Mouse (Mus musculus) spleen, postnatal 4 days (tissue): ENCODE results near the gene Crb3.

Experiments
- DNase-seq, 2 experiments: peaks; one replicate each; pipeline ENCODE4 v3.0.0; 2022; ENCODE audit warnings: low spot score in 2 of 2

The Crb3 gene

GRCm38 (mm10) chr17:57062011-57062521 lies 3.2 kb downstream of the Crb3 start:
- DNase-seq = no peak

DNA sequence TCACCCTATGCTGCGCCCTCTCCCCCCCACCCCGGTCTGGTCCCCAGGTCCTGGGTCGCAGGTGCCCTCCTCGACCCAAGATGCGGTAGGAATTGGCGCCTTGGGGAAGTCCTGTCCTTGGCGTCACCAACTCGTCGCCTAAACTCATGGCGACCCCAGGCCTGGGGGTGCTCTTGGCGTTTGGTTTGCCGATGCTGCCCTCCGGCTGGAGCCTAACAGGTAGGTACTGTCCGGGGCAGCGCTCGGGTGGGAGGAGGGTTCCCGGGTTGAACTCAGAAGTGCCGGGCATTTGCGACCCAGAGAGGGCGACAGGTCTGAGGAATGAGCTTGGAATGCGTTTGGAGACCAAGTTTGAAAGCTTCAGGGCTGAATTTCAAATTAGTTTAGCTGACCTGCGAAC lies 3.6 kb downstream of the Crb3 start:
- DNase-seq = no peak

- DNase-seq = no peak
Observed at GRCm38 (mm10) chr17:57063031-57063430, 4.1 kb downstream of the Crb3 start.

GRCm38 (mm10) chr17:57066908-57067307 lies 8.0 kb downstream of the Crb3 start:
- no peak for DNase-seq

GRCm38 (mm10) chr17:57070272-57070671 lies 11.4 kb downstream of the Crb3 start:
- DNase-seq = no peak

- no peak for DNase-seq
Observed at GRCm38 (mm10) chr17:57070699-57071098, 11.8 kb downstream of the Crb3 start.

DNA sequence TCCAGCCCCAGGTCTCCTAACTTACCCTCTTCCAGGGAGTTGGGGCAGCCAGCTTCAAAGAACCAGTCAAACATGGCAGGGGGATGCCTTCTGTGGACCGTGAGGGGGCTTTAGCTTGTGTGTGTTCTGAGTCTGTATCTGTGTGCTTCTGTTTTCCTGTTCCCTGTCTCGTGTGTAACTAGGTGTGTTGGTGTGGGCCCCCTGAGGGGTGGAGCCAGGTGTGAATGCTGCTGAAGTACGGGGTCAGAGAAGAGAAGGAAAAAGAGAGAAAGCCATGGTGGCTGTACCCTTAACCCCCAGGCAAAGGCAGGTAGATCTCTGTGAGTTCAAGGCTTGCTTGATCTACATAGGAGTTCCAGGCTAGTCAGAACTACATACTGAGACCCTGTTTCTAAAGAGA lies 18.0 kb downstream of the Crb3 start:
- DNase-seq = no peak

DNA sequence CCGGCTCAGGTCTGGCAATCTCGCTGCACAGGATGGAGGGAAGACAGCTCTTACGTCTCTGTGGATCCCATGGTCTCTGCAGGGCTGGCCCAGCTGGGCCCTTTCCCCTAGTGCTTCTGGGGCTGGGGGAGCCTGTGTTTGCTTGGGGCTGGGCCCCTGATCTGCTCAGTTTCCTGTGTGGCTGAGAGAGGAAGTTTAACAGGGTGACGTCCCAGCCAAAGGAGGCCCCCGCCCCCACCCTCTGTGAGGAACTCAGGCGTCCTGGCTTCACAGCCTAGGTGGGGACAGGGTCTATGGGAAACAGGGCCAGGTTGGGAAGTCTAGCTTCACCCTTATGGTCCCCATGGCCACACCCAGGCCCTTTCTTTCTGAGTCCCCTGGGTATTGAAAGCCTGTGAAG lies 19.4 kb downstream of the Crb3 start, which contains the start of gene Dennd1c:
Gene Dennd1c (minus strand): TSS at position 179 of the 400 bp plus-strand sequence.
- DNase-seq = peak; percentile 63 to 80

DNA sequence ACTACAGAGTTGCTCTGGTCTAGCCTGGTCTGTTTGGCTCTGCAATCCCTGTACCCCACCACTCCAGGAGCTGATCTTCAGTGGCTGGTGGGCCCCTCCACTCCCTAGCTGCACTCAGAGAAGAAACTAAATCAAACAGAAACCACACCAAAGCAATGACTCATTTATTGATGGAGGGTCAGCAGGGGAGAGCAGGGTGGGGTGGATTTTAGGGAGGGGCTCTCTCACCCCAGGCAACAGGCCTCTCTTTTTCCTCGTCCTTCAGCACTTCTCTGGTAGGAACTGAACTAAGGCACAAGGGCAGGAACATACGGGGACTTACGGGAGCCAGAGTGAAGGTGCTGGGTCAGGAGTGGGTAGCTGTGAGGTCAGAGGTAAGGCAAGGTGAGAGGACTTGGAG lies 21.0 kb downstream of the Crb3 start:
- no peak for DNase-seq

DNA sequence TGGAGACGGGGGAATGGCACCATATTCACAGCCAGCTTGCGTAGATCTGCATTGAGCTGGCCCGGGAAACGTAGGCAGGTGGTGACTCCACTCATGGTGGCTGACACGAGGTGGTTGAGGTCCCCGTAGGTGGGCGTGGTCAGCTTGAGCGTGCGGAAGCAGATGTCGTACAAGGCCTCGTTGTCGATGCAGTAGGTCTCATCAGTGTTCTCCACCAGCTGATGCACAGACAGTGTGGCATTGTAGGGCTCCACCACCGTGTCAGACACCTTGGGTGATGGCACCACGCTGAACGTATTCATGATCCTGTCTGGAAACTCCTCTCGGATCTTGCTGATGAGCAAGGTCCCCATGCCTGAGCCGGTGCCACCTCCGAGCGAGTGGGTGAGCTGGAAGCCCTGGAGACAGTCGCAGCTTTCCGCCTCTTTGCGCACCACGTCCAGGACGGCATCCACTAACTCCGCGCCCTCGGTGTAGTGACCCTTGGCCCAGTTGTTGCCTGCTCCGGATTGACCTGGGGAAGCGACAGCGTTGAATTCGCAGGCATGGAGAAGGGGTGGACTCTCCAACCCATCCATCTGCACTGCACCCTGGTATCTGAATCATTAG lies 22.4 kb downstream of the Crb3 start:
- no peak for DNase-seq

DNA sequence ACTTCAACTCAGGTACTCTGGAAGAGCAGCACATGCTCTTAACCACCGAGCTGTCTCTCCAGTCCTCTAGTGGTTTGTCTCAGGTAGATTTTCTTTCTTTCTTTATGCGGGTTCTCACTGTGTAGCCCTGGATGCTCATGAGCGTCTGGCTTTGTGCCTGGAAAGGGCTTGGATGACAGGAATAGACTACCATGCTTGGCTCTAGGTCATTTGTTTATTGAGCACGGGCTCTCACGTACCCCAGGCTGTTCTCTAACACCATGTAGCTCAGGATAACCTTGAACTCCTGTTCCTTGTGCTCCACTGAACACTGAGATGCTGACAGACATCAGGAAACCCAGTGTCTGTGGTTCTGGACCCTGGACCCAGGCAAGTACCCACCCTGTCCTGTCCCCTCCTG lies 23.6 kb downstream of the Crb3 start:
- DNase-seq = no peak

- no peak for DNase-seq
Observed at GRCm38 (mm10) chr17:57085970-57086757, 27.3 kb downstream of the Crb3 start.

- DNase-seq = no peak
Observed at GRCm38 (mm10) chr17:57087049-57087832, 28.3 kb downstream of the Crb3 start, which contains the start of gene Tubb4a. TSS of gene Tubb4a (minus strand) at chr17:57087782.

DNA sequence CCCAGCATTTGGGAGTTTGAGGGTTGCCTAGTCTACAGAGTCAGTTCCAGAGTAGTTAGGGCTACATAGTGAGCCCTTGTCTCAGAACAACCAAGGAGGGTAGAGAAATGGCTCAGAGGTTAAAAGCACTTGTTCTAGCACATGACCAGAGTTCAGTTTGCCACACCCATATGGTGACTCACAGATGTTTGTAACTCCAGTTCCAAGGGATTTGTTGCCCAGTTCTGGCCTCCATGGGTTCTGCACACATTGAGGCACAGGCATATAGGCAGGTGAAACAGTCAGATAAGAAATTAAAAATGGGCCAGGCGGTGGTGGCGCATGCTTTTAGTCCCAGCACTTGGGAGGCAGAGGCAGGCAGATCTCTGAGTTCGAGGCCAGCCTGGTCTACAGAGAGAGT lies 35.3 kb downstream of the Crb3 start:
- DNase-seq = no peak

GRCm38 (mm10) chr17:57095855-57096622 lies 37.1 kb downstream of the Crb3 start:
- no peak for DNase-seq

DNA sequence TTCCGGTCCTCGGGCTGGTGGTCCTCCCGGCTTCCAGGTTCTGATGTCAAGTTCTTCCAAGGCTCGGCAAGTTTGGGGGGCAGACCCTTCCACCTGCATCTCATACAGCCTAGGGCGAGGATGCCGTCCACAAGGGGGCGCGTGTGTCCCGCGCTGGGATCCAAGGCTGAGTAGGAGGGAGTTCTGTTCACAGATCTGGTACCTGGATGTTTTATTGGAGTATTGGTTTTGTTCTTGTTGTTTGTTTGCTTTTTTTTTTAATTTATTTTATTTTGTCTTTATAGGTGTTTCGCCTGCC lies 37.7 kb downstream of the Crb3 start:
- DNase-seq = peak; percentile 80 to 93

DNA sequence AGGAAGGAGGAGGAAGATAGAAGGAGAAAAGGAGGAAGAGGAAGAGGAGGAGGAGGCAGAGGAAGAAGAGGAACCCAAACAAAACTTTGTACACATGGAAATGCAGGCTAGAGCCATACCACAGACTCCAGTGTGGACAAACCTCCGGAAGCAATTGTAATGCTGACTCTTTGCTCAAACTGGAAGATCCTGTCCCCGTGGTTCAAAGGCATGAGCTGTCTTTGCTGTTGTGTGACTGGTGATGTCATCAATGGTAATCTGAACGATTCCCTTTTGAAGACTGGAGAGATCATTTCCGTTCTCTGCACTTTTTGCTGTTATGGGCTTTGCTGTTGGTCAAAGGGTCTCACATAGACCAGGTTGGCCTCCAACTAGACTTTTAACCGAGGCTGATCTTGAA lies 39.4 kb downstream of the Crb3 start:
- DNase-seq = no peak

DNA sequence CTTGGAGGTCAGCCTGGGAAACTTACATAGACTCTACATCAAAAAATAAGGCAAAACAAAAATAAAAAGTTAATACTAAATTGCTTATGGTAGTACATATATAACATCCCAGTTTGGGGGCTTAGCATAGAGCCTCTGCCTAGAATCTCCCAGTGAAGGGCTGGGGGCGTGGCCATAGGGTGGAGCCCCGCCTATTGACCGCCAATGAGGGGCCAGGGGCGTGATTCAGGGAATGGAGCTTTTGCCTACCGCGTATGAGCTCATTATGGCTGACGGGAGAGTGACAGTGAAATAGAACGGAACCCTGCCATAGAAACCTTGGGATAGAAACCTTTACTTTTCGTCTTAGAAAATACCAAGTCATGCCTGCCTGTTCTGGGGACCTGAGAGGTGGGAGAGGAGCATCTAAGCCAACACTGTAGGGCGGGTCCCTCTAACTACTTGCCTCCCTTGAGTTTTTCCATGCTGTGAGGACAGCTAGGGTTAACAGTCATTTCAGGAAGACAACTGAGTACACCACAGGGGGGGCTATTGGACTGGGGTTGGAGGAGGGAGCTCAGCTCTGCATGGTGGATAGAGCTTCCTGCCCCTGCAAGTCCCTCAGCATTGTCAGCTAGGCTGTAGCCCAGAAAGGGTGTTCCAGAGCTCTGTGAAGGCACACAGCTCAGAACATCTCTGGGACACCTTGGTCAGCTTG lies 40.9 kb downstream of the Crb3 start:
- DNase-seq = peak in 1 of 2 experiments; percentile 42

DNA sequence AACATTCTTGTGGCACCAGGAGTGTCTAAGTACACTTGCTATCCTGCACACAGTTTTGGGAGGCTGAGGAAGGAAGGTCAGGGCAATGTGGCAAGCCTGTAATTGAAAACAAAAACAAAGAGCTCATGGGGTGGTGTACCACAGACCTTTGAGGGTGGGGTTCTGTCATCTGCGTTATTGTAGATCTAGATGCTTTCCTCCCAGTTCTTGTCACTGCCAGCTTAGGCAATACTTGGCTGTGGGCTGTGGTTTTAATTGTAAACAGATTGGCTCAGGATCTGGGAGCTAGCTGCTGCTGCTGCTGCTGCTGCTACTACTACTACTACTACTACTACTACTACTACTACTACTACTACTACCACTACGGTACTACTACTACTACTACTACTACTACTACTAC lies 43.4 kb downstream of the Crb3 start:
- DNase-seq = no peak

- no peak for DNase-seq
Observed at GRCm38 (mm10) chr17:57104496-57104895, 45.6 kb downstream of the Crb3 start.
